Comparison of ENCODE assay signal across 8 mouse cellular contexts in genomic region chr12:26404781-26405702, GRCm38 (mm10). TPM values are rescaled to one million over a fixed set of nuclear protein-coding genes. Genes with fewer than 3 reads are reported as not detected.
DNase-seq lines count a peak whose midpoint lies in the region; ATAC-seq lines count a peak whose summit lies in the region.

No protein-coding gene starts in this region.

- no peaks in the 10 kb centered on the region for H3K9me3 ChIP-seq in embryonic facial prominence, embryonic 15.5 days (replicated peaks)

- intact Hi-C loops in left cerebral cortex, postnatal 25 days (cut with DNase I) = no loop called here
- intact Hi-C loops in left cerebral cortex, postnatal 10 days (cut with DNase I) = no loop called here

- DNase-seq in left cerebral cortex, postnatal 25 days (ENCODE audit: low spot score in 2 of 2) = peak; percentile 40 to 82
- no peak for DNase-seq in left cerebral cortex, postnatal 10 days (ENCODE audit: extremely low spot score in 1 of 2, low spot score in 2 of 2)
- peak; percentile 73 for DNase-seq in adrenal gland, postnatal 14 days
- DNase-seq in spleen, postnatal 14 days (ENCODE audit: low spot score in 2 of 2) = no peak
- no peak for DNase-seq in liver

- WGBS in embryonic facial prominence, embryonic 15.5 days = 66% methylated on average over 11 of the region's 11 CpGs

- H3K27me3 ChIP-seq in embryonic facial prominence, embryonic 15.5 days = no peaks in the 10 kb centered on the region

- no peak overlapping the region for H3K4me2 ChIP-seq in embryonic facial prominence, embryonic 15.5 days (replicated peaks)

- H3K4me3 ChIP-seq in embryonic facial prominence, embryonic 15.5 days (replicated peaks) = no peak overlapping the region

- ATAC-seq in embryonic facial prominence, embryonic 15.5 days (ENCODE audit: insufficient number of reproducible peaks, low FRiP score, low TSS enrichment, low read depth) = no peak; the same call in 1 of the 2 replicates
- ATAC-seq in hematopoietic stem cell, adult 5-6 weeks (replicated peaks in 1 of 2; ENCODE audit: insufficient read depth in 1 of 2, low FRiP score in 2 of 2, low TSS enrichment in 1 of 2, low read depth in 1 of 2, poor library complexity in 2 of 2, severe bottlenecking in 2 of 2) = peak; percentile 12 to 34; a peak in 2 of 4 replicates
- ATAC-seq in megakaryocyte, adult 5-6 weeks (ENCODE audit: poor library complexity, severe bottlenecking) = peak; percentile 44

- 0 out of 2 replicates have a peak, but pooled peaks cover 6% of the 10 kb centered on the region for H3K36me3 ChIP-seq in embryonic facial prominence, embryonic 15.5 days

- no peak overlapping the region for H3K9ac ChIP-seq in embryonic facial prominence, embryonic 15.5 days

- H3K27ac ChIP-seq in embryonic facial prominence, embryonic 15.5 days (replicated peaks) = peak overlapping the region; percentile 56

- H3K4me1 ChIP-seq in embryonic facial prominence, embryonic 15.5 days = peaks cover 50% of the 10 kb centered on the region

RNA-seq across cellular contexts. Expression of gene Rnf144a, which starts 10.0 kb away (rescaled TPM):
- total RNA-seq in left cerebral cortex, postnatal 25 days (2021) = 10 to 100 TPM; 30.0 to 32.2 TPM
- total RNA-seq in left cerebral cortex, postnatal 10 days (2021) = 10 to 100 TPM; 37.2 to 37.7 TPM
- 24.1 and 33.5 TPM in 2 replicates for total RNA-seq in adrenal gland, postnatal 14 days (2021)
- polyA plus RNA-seq in embryonic facial prominence, embryonic 15.5 days (2015; fragmentation: Nextera tagmentation; extraction: Ambion mirVana) = 38.7 and 40.0 TPM in 2 replicates
- total RNA-seq in hematopoietic stem cell, adult 5-6 weeks (2017) = 64.3 and 68.8 TPM in 2 replicates
- 36.3 and 38.3 TPM in 2 replicates for total RNA-seq in megakaryocyte, adult 5-6 weeks (2015)
- total RNA-seq in megakaryocyte, adult 5-6 weeks (2017) = 35.8 and 36.1 TPM in 2 replicates

RNA-seq across cellular contexts. Expression of gene Rsad2, which starts 51.2 kb away (rescaled TPM):
- under 1 TPM; 0.28 to 0.92 TPM for total RNA-seq in left cerebral cortex, postnatal 25 days (2021)
- total RNA-seq in left cerebral cortex, postnatal 10 days (2021) = under 1 TPM; 0.32 to 0.54 TPM
- total RNA-seq in adrenal gland, postnatal 14 days (2021) = 26.6 and 27.1 TPM in 2 replicates
- 1.5 and 1.6 TPM in 2 replicates for polyA plus RNA-seq in embryonic facial prominence, embryonic 15.5 days (2015; fragmentation: Nextera tagmentation; extraction: Ambion mirVana)
- 8.9 and 13.1 TPM in 2 replicates for total RNA-seq in hematopoietic stem cell, adult 5-6 weeks (2017)
- 7.7 and 9.2 TPM in 2 replicates for total RNA-seq in megakaryocyte, adult 5-6 weeks (2015)
- 9.3 and 10.2 TPM in 2 replicates for total RNA-seq in megakaryocyte, adult 5-6 weeks (2017)

Comparison
In these comparisons a context has a peak if more than half of its experiments do, and no peak if none do; other contexts are left out.
1. DNase-seq: peak in left cerebral cortex, postnatal 25 days (2 of 2) and adrenal gland, postnatal 14 days (single experiment); none in left cerebral cortex, postnatal 10 days (0 of 2), spleen, postnatal 14 days (0 of 2) and liver (single experiment).